Mouse (Mus musculus) hindbrain, embryonic 10.5 days (tissue): ENCODE measurements around the gene Olfr1124. TPM values are rescaled to one million over a fixed set of nuclear protein-coding genes. Genes with fewer than 3 reads are reported as not detected.

ENCODE experiments used
- polyA plus RNA-seq: library from polyadenylated mRNA; unstranded; fragments of >200 nt; fragmentation: Nextera tagmentation; extraction: Ambion mirVana; gene quantifications from 2 replicates; pipeline ENCODE4 v1.2.1, GENCODE M21; 2016

Gene Olfr1124
- polyA plus RNA-seq, 1 experiment from 2014 or later: 0.07 TPM

Other genes with a start within 250 kb of the Olfr1124 start
- not detected in 2 replicates for gene Olfr1112, start 242.5 kb upstream of the Olfr1124 start, polyA plus RNA-seq
- gene Olfr1113, start 221.3 kb upstream of the Olfr1124 start, polyA plus RNA-seq: not detected in 2 replicates
- gene Olfr1115, start 182.3 kb upstream of the Olfr1124 start, polyA plus RNA-seq: not detected in 2 replicates
- gene Olfr1116, start 162.7 kb upstream of the Olfr1124 start, polyA plus RNA-seq: not detected in 2 replicates
- not detected in 2 replicates for gene Olfr1118, start 122.7 kb upstream of the Olfr1124 start, polyA plus RNA-seq
- gene Olfr1120, start 75.5 kb upstream of the Olfr1124 start, polyA plus RNA-seq: not detected in 2 replicates
- not detected in 2 replicates for gene Olfr1121, start 60.4 kb upstream of the Olfr1124 start, polyA plus RNA-seq
- not detected in 2 replicates for gene Olfr1122, start 44.4 kb upstream of the Olfr1124 start, polyA plus RNA-seq
- not detected in 2 replicates for gene Olfr1123, start 13.6 kb upstream of the Olfr1124 start, polyA plus RNA-seq
- not detected in 2 replicates for gene Olfr1126, start 23.7 kb downstream of the Olfr1124 start, polyA plus RNA-seq
- gene Pramel7, start 66.8 kb downstream of the Olfr1124 start, polyA plus RNA-seq: not detected in 2 replicates
- not detected in 2 replicates for gene Pramel6, start 76.3 kb downstream of the Olfr1124 start, polyA plus RNA-seq
- gene Olfr153, start 101.5 kb downstream of the Olfr1124 start, polyA plus RNA-seq: not detected in 2 replicates
- not detected in 2 replicates for gene Olfr1128, start 115.3 kb downstream of the Olfr1124 start, polyA plus RNA-seq
- gene Olfr1129, start 143.6 kb downstream of the Olfr1124 start, polyA plus RNA-seq: not detected in 2 replicates
- gene Olfr1130, start 175.9 kb downstream of the Olfr1124 start, polyA plus RNA-seq: not detected in 2 replicates
- gene Olfr1131, start 196.8 kb downstream of the Olfr1124 start, polyA plus RNA-seq: not detected in 2 replicates
- gene Olfr1132, start 207.3 kb downstream of the Olfr1124 start, polyA plus RNA-seq: not detected in 2 replicates
- not detected in 2 replicates for gene Olfr1133, start 217.1 kb downstream of the Olfr1124 start, polyA plus RNA-seq
- not detected in 2 replicates for gene Olfr1134, start 228.2 kb downstream of the Olfr1124 start, polyA plus RNA-seq
- not detected in 2 replicates for gene Olfr1135, start 243.4 kb downstream of the Olfr1124 start, polyA plus RNA-seq